Mouse (Mus musculus): ENCODE measurements at regions not wholly inside any gene's neighbourhood (a gene's known extent, or its start where the extent isn't known, plus 50 kb on each side); places are given as distances from the start of the nearest gene placed in this dataset.

- DNase-seq = peak; percentile 80 to 84
Measured at GRCm38 (mm10) chr5:41476001-41476400, 232.0 kb downstream of the Rab28 start.

- no peak for DNase-seq
Measured at GRCm38 (mm10) chr5:41445512-41446005, 262.4 kb downstream of the Rab28 start.

GRCm38 (mm10) chr5:41441081-41441480 lies 266.9 kb downstream of the Rab28 start:
- no peak for DNase-seq

GRCm38 (mm10) chr5:41419121-41419874 lies 288.7 kb downstream of the Rab28 start:
- DNase-seq = no peak

GRCm38 (mm10) chr5:41409070-41409668 lies 298.8 kb downstream of the Rab28 start:
- no peak for DNase-seq

- no peak for DNase-seq
Measured at GRCm38 (mm10) chr5:41392802-41393234, 315.1 kb downstream of the Rab28 start.

GRCm38 (mm10) chr5:41392137-41392554 lies 315.8 kb downstream of the Rab28 start:
- DNase-seq = no peak

GRCm38 (mm10) chr5:41373409-41373808 lies 334.5 kb downstream of the Rab28 start:
- DNase-seq = peak; percentile 43 to 53

- no peak for DNase-seq
Measured at GRCm38 (mm10) chr5:41371461-41371860, 336.5 kb downstream of the Rab28 start.

GRCm38 (mm10) chr5:41370356-41370755 lies 337.6 kb downstream of the Rab28 start:
- DNase-seq = peak; percentile 78 to 89

- DNase-seq = no peak
Measured at GRCm38 (mm10) chr5:41369907-41370306, 338.1 kb downstream of the Rab28 start.

GRCm38 (mm10) chr5:41365883-41366282 lies 342.1 kb downstream of the Rab28 start:
- DNase-seq = no peak

GRCm38 (mm10) chr5:41348410-41348821 lies 359.5 kb downstream of the Rab28 start:
- peak; percentile 48 to 68 for DNase-seq

GRCm38 (mm10) chr5:41347416-41347815 lies 360.5 kb downstream of the Rab28 start:
- DNase-seq = no peak

GRCm38 (mm10) chr5:41340581-41340980 lies 367.4 kb downstream of the Rab28 start:
- DNase-seq = no peak

- DNase-seq = no peak
Measured at GRCm38 (mm10) chr5:41296440-41296839, 411.5 kb downstream of the Rab28 start.

- no peak for DNase-seq
Measured at GRCm38 (mm10) chr5:41266731-41267130, 441.2 kb downstream of the Rab28 start.

GRCm38 (mm10) chr5:41266317-41266716 lies 441.6 kb downstream of the Rab28 start:
- peak; percentile 3 to 5 for DNase-seq

- no peak for DNase-seq
Measured at GRCm38 (mm10) chr5:41261654-41262237, 446.2 kb downstream of the Rab28 start.
